Mouse (Mus musculus) stomach, postnatal 0 days (tissue): ENCODE measurements at regions not wholly inside any gene's neighbourhood (a gene's known extent, or its start where the extent isn't known, plus 50 kb on each side); places are given as distances from the start of the nearest gene placed in this dataset.

ENCODE experiments used
- ATAC-seq: fragments of 200-750 bp; cut with Nextera tagmentation; 2 replicates; pipeline ENCODE4 v1.8.0; 2017; ENCODE audit not compliant: low FRiP score, low TSS enrichment
- DNase-seq: peaks from one replicate; pipeline ENCODE4 v3.0.0-alpha.2; 2016; ENCODE audit warnings: low spot score
- H3K27ac ChIP-seq: fragments of 300-500 bp; sonication (generic); replicated peaks from 2 replicates; pipeline ENCODE4 v1.5.1; 2014; ENCODE audit warnings: mild to moderate bottlenecking, control low read depth
- H3K27me3 ChIP-seq: fragments of 300-500 bp; sonication (generic); 2 replicates; pipeline ENCODE4 v1.6.1; 2014; ENCODE audit warnings: low read length; ENCODE audit not compliant: control insufficient read depth, insufficient read depth
- H3K36me3 ChIP-seq: fragments of 300-500 bp; sonication (generic); 2 replicates; pipeline ENCODE4 v1.6.1; 2014; ENCODE audit warnings: low read length, mixed read lengths; ENCODE audit not compliant: control insufficient read depth, insufficient read depth
- H3K4me1 ChIP-seq: fragments of 300-500 bp; sonication (generic); replicated peaks from 2 replicates; pipeline ENCODE4 v1.6.1; 2014; ENCODE audit warnings: antibody characterized with exemption; ENCODE audit not compliant: control insufficient read depth, insufficient read depth
- H3K4me2 ChIP-seq: fragments of 300-500 bp; sonication (generic); replicated peaks from 2 replicates; pipeline ENCODE4 v1.6.1; 2014; ENCODE audit warnings: low read depth, mild to moderate bottlenecking, control low read depth, moderate library complexity
- H3K4me3 ChIP-seq: fragments of 300-500 bp; sonication (generic); 2 replicates; pipeline ENCODE4 v1.5.1; 2014; ENCODE audit warnings: low read depth, low read length, control low read depth
- H3K9ac ChIP-seq: fragments of 300-500 bp; sonication (generic); 2 replicates; pipeline ENCODE4 v1.6.1; 2014; ENCODE audit warnings: mild to moderate bottlenecking, low read length, control low read depth, mixed read lengths
- H3K9me3 ChIP-seq: fragments of 300-500 bp; sonication (generic); 2 replicates; pipeline ENCODE4 v1.6.1; 2016; ENCODE audit warnings: low read length; ENCODE audit not compliant: control insufficient read depth
- CTCF ChIP-seq: IDR thresholded peaks from 2 replicates; pipeline ENCODE4 v1.5.1; 2016; ENCODE audit warnings: antibody characterized with exemption, low read depth, mild to moderate bottlenecking, moderate library complexity
- EP300 ChIP-seq: optimal IDR thresholded peaks from 2 replicates; pipeline ENCODE3; 2016; ENCODE audit warnings: antibody characterized with exemption
- WGBS: fragments of 180-500 bp; shearing (Covaris S2); extraction: QIAGEN DNeasy Blood & Tissue Kit; methylation state at CpG from one replicate; pipeline ENCODE4 v1.1.7; 2014; 5-methylcytosine and 5-hydroxymethylcytosine counted together

DNA sequence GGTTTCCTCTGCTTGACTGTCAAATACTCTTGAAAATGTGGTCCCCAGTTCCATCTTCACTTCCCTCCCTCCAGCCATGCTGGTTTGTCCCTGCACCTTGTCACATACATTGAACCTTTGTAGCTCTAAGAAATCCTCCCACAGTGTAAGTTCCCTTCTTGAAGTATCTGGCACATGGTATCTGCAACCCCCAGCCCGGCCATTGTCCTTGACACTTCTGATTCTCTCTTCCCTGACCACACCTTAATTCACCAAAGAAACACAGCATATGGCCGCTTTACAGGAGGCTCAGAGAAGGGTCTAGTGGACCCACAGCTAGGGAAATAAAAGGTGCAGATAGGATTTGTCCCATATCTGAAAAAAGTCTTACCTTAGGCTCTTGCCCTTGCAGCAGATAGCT, 133.9 kb upstream of the Gli2 start:
- Histone ChIP-seq H3K9ac (no peak overlapping the region), H3K36me3 (no peaks in the 10 kb centered on the region), H3K4me2 (no peak overlapping the region), H3K4me3 (no peak overlapping the region), H3K4me1 (no peaks in the 10 kb centered on the region), H3K27me3 (no peaks in the 10 kb centered on the region), H3K27ac (no peak overlapping the region), H3K9me3 (no peaks in the 10 kb centered on the region)
- WGBS = 76% methylated on average over 2 of the region's 2 CpGs
- ATAC-seq = no peak
- TF ChIP-seq CTCF = no peak
- no peak for TF ChIP-seq EP300
- DNase-seq = no peak

- ATAC-seq = no peak
- Histone ChIP-seq H3K27ac (no peak overlapping the region), H3K9me3 (no peaks in the 10 kb centered on the region), H3K27me3 (no peaks in the 10 kb centered on the region), H3K4me3 (no peak overlapping the region), H3K4me2 (no peak overlapping the region), H3K36me3 (no peaks in the 10 kb centered on the region), H3K9ac (no peak overlapping the region), H3K4me1 (no peaks in the 10 kb centered on the region)
- TF ChIP-seq EP300 (no peak), CTCF (no peak)
- no peak for DNase-seq
- 76% methylated on average over 4 of the region's 4 CpGs for WGBS
Observed at GRCm38 (mm10) chr1:119186856-119187255, 133.4 kb upstream of the Gli2 start.

GRCm38 (mm10) chr1:119183558-119184270, 130.3 kb upstream of the Gli2 start:
- ATAC-seq (no peak), DNase-seq (no peak)
- Histone ChIP-seq H3K4me3 (no peak overlapping the region), H3K27ac (no peak overlapping the region), H3K36me3 (no peaks in the 10 kb centered on the region), H3K9ac (no peak overlapping the region), H3K4me2 (no peak overlapping the region), H3K9me3 (no peaks in the 10 kb centered on the region), H3K4me1 (no peaks in the 10 kb centered on the region), H3K27me3 (no peaks in the 10 kb centered on the region)
- WGBS = 50% methylated on average over 17 of the region's 17 CpGs
- TF ChIP-seq EP300 (no peak), CTCF (no peak)

DNA sequence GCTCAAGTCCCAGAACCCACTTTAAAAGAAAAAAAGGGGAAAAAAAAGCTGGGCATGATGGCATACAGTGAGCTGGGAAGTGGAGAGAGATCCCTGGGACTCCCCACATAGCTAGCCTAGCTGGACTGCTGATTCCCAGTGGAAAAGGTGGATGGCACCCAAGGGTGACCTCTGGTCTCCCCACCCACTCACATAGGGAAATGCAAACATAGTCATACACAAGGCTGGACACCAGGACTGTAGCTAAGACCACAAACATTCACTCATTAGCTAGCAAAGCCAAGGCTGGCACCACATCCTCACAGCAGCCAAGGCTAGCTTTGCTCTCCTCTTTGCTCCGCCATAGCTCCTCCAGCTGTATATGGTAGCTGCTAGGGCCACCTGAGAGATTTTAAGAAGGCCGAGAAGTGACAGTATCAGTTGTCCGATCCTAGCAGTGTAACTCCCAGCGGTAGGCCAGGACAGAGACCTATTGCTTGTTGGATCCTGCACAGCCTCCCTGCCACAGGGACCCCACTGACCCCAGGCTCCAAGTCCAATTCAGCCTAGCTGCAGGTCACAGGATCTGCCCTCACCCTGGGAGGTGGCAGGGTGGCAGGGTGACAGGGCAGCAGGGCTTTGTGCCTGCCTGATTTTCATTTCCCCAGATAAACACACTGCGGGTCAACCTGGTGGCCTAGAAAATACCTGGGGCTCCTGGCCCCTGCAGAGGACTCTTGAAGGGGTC, 119.8 kb upstream of the Gli2 start:
- WGBS = 86% methylated on average over 5 of the region's 5 CpGs
- Histone ChIP-seq H3K9ac (no peak overlapping the region), H3K4me2 (no peak overlapping the region), H3K4me3 (no peak overlapping the region), H3K27ac (no peak overlapping the region), H3K27me3 (no peaks in the 10 kb centered on the region), H3K9me3 (no peaks in the 10 kb centered on the region), H3K36me3 (no peaks in the 10 kb centered on the region), H3K4me1 (no peaks in the 10 kb centered on the region)
- no peak for DNase-seq
- TF ChIP-seq CTCF = no peak
- no peak for TF ChIP-seq EP300
- ATAC-seq = no peak

GRCm38 (mm10) chr1:119167443-119167842, 114.0 kb upstream of the Gli2 start:
- H3K9ac ChIP-seq = no peak overlapping the region
- H3K27ac ChIP-seq = no peak overlapping the region
- H3K36me3 ChIP-seq = no peaks in the 10 kb centered on the region
- no peak overlapping the region for H3K4me3 ChIP-seq
- H3K4me1 ChIP-seq = no peaks in the 10 kb centered on the region
- TF ChIP-seq EP300 = no peak
- no peak for TF ChIP-seq CTCF
- DNase-seq = no peak
- H3K4me2 ChIP-seq = no peak overlapping the region
- no peak for ATAC-seq
- WGBS = 65% methylated on average over 5 of the region's 5 CpGs
- H3K9me3 ChIP-seq = no peaks in the 10 kb centered on the region
- H3K27me3 ChIP-seq = no peaks in the 10 kb centered on the region

- H3K27ac ChIP-seq = no peak overlapping the region
- 89% methylated on average over 7 of the region's 7 CpGs for WGBS
Observed at GRCm38 (mm10) chr1:119166286-119166685, 112.9 kb upstream of the Gli2 start.

More at GRCm38 (mm10) chr1:119166286-119166685, 112.9 kb upstream of the Gli2 start:
- H3K4me1 ChIP-seq = no peaks in the 10 kb centered on the region
- H3K27me3 ChIP-seq = no peaks in the 10 kb centered on the region
- H3K9ac ChIP-seq = no peak overlapping the region
- ATAC-seq (no peak), DNase-seq (no peak)
- TF ChIP-seq EP300 (no peak), CTCF (no peak)
- H3K9me3 ChIP-seq = no peaks in the 10 kb centered on the region
- H3K36me3 ChIP-seq = no peaks in the 10 kb centered on the region
- no peak overlapping the region for H3K4me3 ChIP-seq
- no peak overlapping the region for H3K4me2 ChIP-seq
